ENCODE assay signal across 16 mouse cellular contexts in the genomic region with DNA sequence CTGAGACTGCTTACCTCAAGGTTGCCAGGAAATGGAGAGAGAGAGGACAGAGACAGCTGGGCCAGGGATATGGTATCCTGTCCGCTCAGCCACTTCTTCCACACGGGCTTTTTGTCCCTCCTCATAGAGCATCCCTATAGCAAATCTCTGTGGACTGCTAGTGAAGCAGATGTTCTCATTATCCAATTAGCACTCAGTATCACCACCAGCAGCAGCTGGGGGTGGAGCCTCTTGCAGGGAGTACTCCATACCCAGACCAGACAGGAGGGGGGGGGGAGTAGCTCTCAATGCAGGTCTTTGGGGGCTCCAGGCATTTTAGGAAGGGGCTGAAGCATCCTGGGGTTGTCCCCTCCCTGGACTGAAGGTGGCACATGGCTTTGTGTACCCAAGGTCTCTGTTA.
"Had no signal": no experiment of that assay in that cellular context is flagged by ENCODE, and none has a peak within 500 bp of the region (broad histone marks: within the 10 kb centered on the region; RNA-seq: fewer than 3 reads in every experiment).

No protein-coding gene starts in this region.

- H3K9ac ChIP-seq: liver, embryonic 13.5 days; stomach, embryonic 15.5 days had no signal

- DNase-seq: kidney, adult 2 months; layer of hippocampus, adult 9-11 months; liver, embryonic 13.5 days; lung, adult 2 months; midbrain, embryonic 14.5 days; right cerebral cortex, postnatal 25 days; spleen, adult 18-20 months; thymus, adult 2 months; thymus, postnatal 14 days; thymus, postnatal 4 days had no signal

- H3K36me3 ChIP-seq: liver, embryonic 13.5 days; stomach, embryonic 15.5 days had no signal

- ATAC-seq: intestine, postnatal 0 days had no signal

- H3K4me2 ChIP-seq: liver, embryonic 13.5 days; stomach, embryonic 15.5 days had no signal

- H3K4me3 ChIP-seq: layer of hippocampus, adult 2 months; liver, embryonic 13.5 days; myocyte; stomach, embryonic 15.5 days had no signal

- H3K9me3 ChIP-seq: liver, embryonic 13.5 days; stomach, embryonic 15.5 days had no signal

- H3K27ac ChIP-seq: kidney, postnatal 0 days; layer of hippocampus, adult 2 months; liver, embryonic 13.5 days; macrophage; stomach, embryonic 15.5 days had no signal

- H3K27me3 ChIP-seq: liver, embryonic 13.5 days; stomach, embryonic 15.5 days had no signal

- H3K4me1 ChIP-seq: liver, embryonic 13.5 days had no signal
